Mouse (Mus musculus): ENCODE results near the gene Stxbp2.

GRCm38 (mm10) chr8:3607822-3608221 lies 22.9 kb upstream of the Stxbp2 start:
- no peak for TF ChIP-seq POLR2A (IDR thresholded peaks at IDR 0.05; ENCODE audit: extremely low read depth, insufficient read depth, low read length)
- no peak for TF ChIP-seq CTCF (IDR thresholded peaks at IDR 0.05; ENCODE audit: extremely low read depth, insufficient read depth, low read length)
